Mouse (Mus musculus) heart, adult 2 months (tissue): ENCODE results near the gene Epn3.

ENCODE experiments used
- CTCF ChIP-seq: fragments of 200-600 bp; IDR thresholded peaks from 2 replicates; pipeline ENCODE4 v1.8.1; 2022; ENCODE audit warnings: antibody characterized with exemption, mild to moderate bottlenecking, moderate library complexity
- EP300 ChIP-seq: fragments of 200-500 bp; IDR thresholded peaks from 2 replicates; pipeline ENCODE4 v1.6.1; 2011; ENCODE audit warnings: low read depth, low read length, control low read depth; ENCODE audit not compliant: insufficient read depth
- POLR2A ChIP-seq: fragments of 200-500 bp; IDR thresholded peaks from 2 replicates; pipeline ENCODE4 v1.6.1; 2011; ENCODE audit warnings: mild to moderate bottlenecking, low read depth, low read length, control low read depth; ENCODE audit not compliant: insufficient read depth

DNA sequence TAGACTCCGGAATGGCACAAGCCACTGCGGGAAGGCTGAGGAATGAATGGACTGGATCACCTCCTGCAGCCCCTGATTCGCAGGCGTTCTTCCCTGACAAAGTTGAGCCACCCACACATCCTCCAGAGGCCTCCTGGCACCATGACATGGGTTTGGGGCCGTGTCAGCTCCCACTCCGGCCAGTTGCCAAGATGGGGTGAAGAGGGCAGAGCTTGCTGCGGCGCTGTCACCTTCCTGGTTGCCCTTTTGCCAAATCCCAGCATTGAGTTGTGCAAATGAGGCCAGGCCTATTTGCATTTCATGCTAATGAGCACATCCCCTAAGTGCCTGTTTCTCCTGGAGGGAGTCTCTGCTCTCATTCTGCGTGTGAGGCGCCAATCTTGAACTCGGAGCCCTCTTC, 24.1 kb downstream of the Epn3 start:
- TF ChIP-seq CTCF (no peak), POLR2A (no peak), EP300 (no peak)
